ENCODE assay signal across 22 mouse cellular contexts in genomic region chr6:134597651-134598229, GRCm38 (mm10). TPM values are rescaled to one million over a fixed set of nuclear protein-coding genes. Genes with fewer than 3 reads are reported as not detected.
DNase-seq lines count a peak whose midpoint lies in the region; ATAC-seq and TF ChIP-seq lines count a peak whose summit lies in the region.
"Had no signal": no experiment of that assay in that cellular context is flagged by ENCODE, and none has a peak within 500 bp of the region (broad histone marks: within the 10 kb centered on the region; RNA-seq: fewer than 3 reads in every experiment).

No protein-coding gene starts in this region.

- H3K27me3 ChIP-seq in intestine, embryonic 15.5 days (replicated peaks) = no peaks in the 10 kb centered on the region
- no peaks in the 10 kb centered on the region for H3K27me3 ChIP-seq in intestine, postnatal 0 days (replicated peaks; ENCODE audit: control insufficient read depth, insufficient read depth, low read length)
- no peaks in the 10 kb centered on the region for H3K27me3 ChIP-seq in stomach, embryonic 16.5 days (ENCODE audit: control insufficient read depth, insufficient read depth, low read length)
- no peaks in the 10 kb centered on the region for H3K27me3 ChIP-seq in midbrain, embryonic 10.5 days (ENCODE audit: low read depth, poor library complexity, severe bottlenecking)
- H3K27me3 ChIP-seq: embryonic facial prominence, embryonic 13.5 days; heart, embryonic 13.5 days; limb, embryonic 12.5 days; Patski had no signal

- no peak overlapping the region for H3K27ac ChIP-seq in intestine, embryonic 15.5 days
- no peak overlapping the region for H3K27ac ChIP-seq in intestine, postnatal 0 days (ENCODE audit: low read depth, low read length)
- no peak overlapping the region for H3K27ac ChIP-seq in stomach, embryonic 16.5 days (ENCODE audit: low read length)
- H3K27ac ChIP-seq in midbrain, embryonic 10.5 days (replicated peaks) = no peak overlapping the region
- H3K27ac ChIP-seq: embryonic facial prominence, embryonic 13.5 days; heart, embryonic 13.5 days; hindbrain, postnatal 0 days; limb, embryonic 12.5 days had no signal

- no peak overlapping the region for H3K4me3 ChIP-seq in intestine, embryonic 15.5 days (replicated peaks)
- H3K4me3 ChIP-seq in intestine, postnatal 0 days (ENCODE audit: low read depth, low read length) = no peak overlapping the region
- no peak overlapping the region for H3K4me3 ChIP-seq in stomach, embryonic 16.5 days (replicated peaks; ENCODE audit: low read length)
- H3K4me3 ChIP-seq in midbrain, embryonic 10.5 days = no peak overlapping the region
- H3K4me3 ChIP-seq: embryonic facial prominence, embryonic 13.5 days; heart, embryonic 13.5 days; limb, embryonic 12.5 days had no signal

- DNase-seq in kidney, adult 8-10 months = peak; percentile 82 to 92
- peak; percentile 84 for DNase-seq in kidney, postnatal 14 days
- DNase-seq in urinary bladder, postnatal 10 days (ENCODE audit: low spot score) = no peak
- DNase-seq in midbrain, embryonic 10.5 days (ENCODE audit: low spot score) = no peak
- no peak for DNase-seq in thymus, postnatal 25 days
- DNase-seq: adrenal gland, adult 8-10 months; cerebellum, postnatal 14 days; heart, adult 18-20 months; lung, embryonic 14.5 days; lung, postnatal 4 days; retina, postnatal 1 day; thymus, postnatal 4 days had no signal

- ATAC-seq in intestine, embryonic 15.5 days = peak; percentile 65
- no peak for ATAC-seq in intestine, postnatal 0 days
- ATAC-seq in stomach, embryonic 16.5 days (ENCODE audit: insufficient read depth, low FRiP score) = peak; percentile 52; the same call in 1 of the 2 replicates
- ATAC-seq: CD4-positive, CD25-positive, alpha-beta regulatory T cell, adult 4 months; forebrain, embryonic 14.5 days; hindbrain, postnatal 0 days; Patski had no signal

- 63% methylated on average over 6 of the region's 6 CpGs for WGBS in intestine, embryonic 15.5 days
- WGBS in intestine, postnatal 0 days = 52% methylated on average over 6 of the region's 6 CpGs
- WGBS in stomach, embryonic 16.5 days = 61% methylated on average over 6 of the region's 6 CpGs
- WGBS in midbrain, embryonic 10.5 days = 90% methylated on average over 6 of the region's 6 CpGs

- no peaks in the 10 kb centered on the region for H3K36me3 ChIP-seq in intestine, embryonic 15.5 days
- no peaks in the 10 kb centered on the region for H3K36me3 ChIP-seq in intestine, postnatal 0 days (ENCODE audit: control insufficient read depth, insufficient read depth)
- no peaks in the 10 kb centered on the region for H3K36me3 ChIP-seq in stomach, embryonic 16.5 days (ENCODE audit: control insufficient read depth, insufficient read depth, low read length)
- no peaks in the 10 kb centered on the region for H3K36me3 ChIP-seq in midbrain, embryonic 10.5 days
- H3K36me3 ChIP-seq: embryonic facial prominence, embryonic 13.5 days; heart, embryonic 13.5 days; limb, embryonic 12.5 days had no signal

- no peak overlapping the region for H3K9ac ChIP-seq in intestine, embryonic 15.5 days
- H3K9ac ChIP-seq in intestine, postnatal 0 days (ENCODE audit: low read depth, low read length) = no peak overlapping the region
- H3K9ac ChIP-seq in stomach, embryonic 16.5 days (ENCODE audit: low read length) = no peak overlapping the region
- H3K9ac ChIP-seq: embryonic facial prominence, embryonic 13.5 days; heart, embryonic 13.5 days; limb, embryonic 12.5 days; lung, embryonic 14.5 days had no signal

- H3K9me3 ChIP-seq in intestine, embryonic 15.5 days = no peaks in the 10 kb centered on the region
- no peaks in the 10 kb centered on the region for H3K9me3 ChIP-seq in intestine, postnatal 0 days (ENCODE audit: control insufficient read depth)
- no peaks in the 10 kb centered on the region for H3K9me3 ChIP-seq in stomach, embryonic 16.5 days (replicated peaks; ENCODE audit: control insufficient read depth, low read length)
- H3K9me3 ChIP-seq in midbrain, embryonic 10.5 days (replicated peaks) = no peaks in the 10 kb centered on the region
- H3K9me3 ChIP-seq: embryonic facial prominence, embryonic 13.5 days; heart, embryonic 13.5 days; limb, embryonic 12.5 days had no signal

- H3K4me1 ChIP-seq in intestine, embryonic 15.5 days (replicated peaks) = peaks cover 3% of the 10 kb centered on the region; the same call in 1 of the 2 replicates
- 0 out of 2 replicates have a peak, but pooled peaks cover 3% of the 10 kb centered on the region for H3K4me1 ChIP-seq in intestine, postnatal 0 days (replicated peaks; ENCODE audit: control insufficient read depth, insufficient read depth, low read length)
- no peaks in the 10 kb centered on the region for H3K4me1 ChIP-seq in stomach, embryonic 16.5 days (ENCODE audit: control insufficient read depth, insufficient read depth, low read length)
- 0 out of 2 replicates have a peak, but pooled peaks cover 4% of the 10 kb centered on the region for H3K4me1 ChIP-seq in midbrain, embryonic 10.5 days

- H3K4me2 ChIP-seq in intestine, embryonic 15.5 days (replicated peaks) = no peak overlapping the region
- no peak overlapping the region for H3K4me2 ChIP-seq in intestine, postnatal 0 days (replicated peaks; ENCODE audit: low read depth)
- no peak overlapping the region for H3K4me2 ChIP-seq in stomach, embryonic 16.5 days (ENCODE audit: low read depth, low read length)
- H3K4me2 ChIP-seq: embryonic facial prominence, embryonic 13.5 days; heart, embryonic 13.5 days; limb, embryonic 12.5 days; lung, embryonic 14.5 days had no signal

- no peak for TF ChIP-seq CTCF in intestine, postnatal 0 days (IDR thresholded peaks at IDR 0.05; ENCODE audit: low read depth)

RNA-seq across cellular contexts. Expression of gene Lrp6, which starts 31.0 kb away (rescaled TPM):
- 25.4 and 25.5 TPM in 2 replicates for polyA plus RNA-seq in intestine, embryonic 15.5 days (2015; fragmentation: Nextera tagmentation; extraction: Ambion mirVana)
- polyA plus RNA-seq in intestine, postnatal 0 days (2015; fragmentation: Nextera tagmentation; extraction: Ambion mirVana) = 11.6 and 12.4 TPM in 2 replicates
- 16.8 and 17.4 TPM in 2 replicates for polyA plus RNA-seq in stomach, embryonic 16.5 days (2015; fragmentation: Nextera tagmentation; extraction: Ambion mirVana)
- 24.4 and 24.5 TPM in 2 replicates for polyA plus RNA-seq in midbrain, embryonic 10.5 days (2016; fragmentation: Nextera tagmentation; extraction: Ambion mirVana)

RNA-seq across cellular contexts. Expression of gene Mansc1, which starts 34.5 kb away (rescaled TPM):
- polyA plus RNA-seq in intestine, embryonic 15.5 days (2015; fragmentation: Nextera tagmentation; extraction: Ambion mirVana) = 6.4 and 6.9 TPM in 2 replicates
- 5.8 and 6.5 TPM in 2 replicates for polyA plus RNA-seq in intestine, postnatal 0 days (2015; fragmentation: Nextera tagmentation; extraction: Ambion mirVana)
- 9.9 and 13.5 TPM in 2 replicates for polyA plus RNA-seq in stomach, embryonic 16.5 days (2015; fragmentation: Nextera tagmentation; extraction: Ambion mirVana)
- polyA plus RNA-seq in midbrain, embryonic 10.5 days (2016; fragmentation: Nextera tagmentation; extraction: Ambion mirVana) = 0.49 and 1.3 TPM in 2 replicates
- polyA plus RNA-seq: Patski had no signal

RNA-seq across cellular contexts. Expression of gene Borcs5, which starts 41.6 kb away (rescaled TPM):
- polyA plus RNA-seq in intestine, embryonic 15.5 days (2015; fragmentation: Nextera tagmentation; extraction: Ambion mirVana) = 15.4 and 16.8 TPM in 2 replicates
- polyA plus RNA-seq in intestine, postnatal 0 days (2015; fragmentation: Nextera tagmentation; extraction: Ambion mirVana) = 13.5 and 15.1 TPM in 2 replicates
- polyA plus RNA-seq in stomach, embryonic 16.5 days (2015; fragmentation: Nextera tagmentation; extraction: Ambion mirVana) = 16.5 and 17.7 TPM in 2 replicates
- polyA plus RNA-seq in midbrain, embryonic 10.5 days (2016; fragmentation: Nextera tagmentation; extraction: Ambion mirVana) = 20.3 and 23.6 TPM in 2 replicates

Comparison
In these comparisons a context has a peak if more than half of its experiments do, and no peak if none do; other contexts are left out.
1. DNase-seq: peak in kidney, adult 8-10 months (2 of 2) and kidney, postnatal 14 days (single experiment); none in urinary bladder, postnatal 10 days (single experiment), midbrain, embryonic 10.5 days (single experiment) and thymus, postnatal 25 days (single experiment).